Mouse (Mus musculus): ENCODE results near the gene Primpol. TPM values are rescaled to one million over a fixed set of nuclear protein-coding genes. Genes with fewer than 3 reads are reported as not detected.
A peak's percentile ranks its signal among the peaks of the same experiment; 100 is the strongest.

The Primpol gene
- total RNA-seq (2022) = 1 to 10 TPM; 4.5 to 6.3 (median 5.2) TPM

- DNase-seq (ENCODE audit: low spot score in 2 of 2) = peak; percentile 86 to 92
Measured at GRCm38 (mm10) chr8:46616879-46617689, at the start of gene Primpol, which contains the start of gene Casp3. Gene Primpol, minus strand, starts transcription at chr8:46617212. Gene Casp3, plus strand, starts transcription at chr8:46617291.

GRCm38 (mm10) chr8:46655919-46656318, 38.9 kb upstream of the Primpol start:
- no peak for DNase-seq (ENCODE audit: low spot score in 2 of 2)

DNA sequence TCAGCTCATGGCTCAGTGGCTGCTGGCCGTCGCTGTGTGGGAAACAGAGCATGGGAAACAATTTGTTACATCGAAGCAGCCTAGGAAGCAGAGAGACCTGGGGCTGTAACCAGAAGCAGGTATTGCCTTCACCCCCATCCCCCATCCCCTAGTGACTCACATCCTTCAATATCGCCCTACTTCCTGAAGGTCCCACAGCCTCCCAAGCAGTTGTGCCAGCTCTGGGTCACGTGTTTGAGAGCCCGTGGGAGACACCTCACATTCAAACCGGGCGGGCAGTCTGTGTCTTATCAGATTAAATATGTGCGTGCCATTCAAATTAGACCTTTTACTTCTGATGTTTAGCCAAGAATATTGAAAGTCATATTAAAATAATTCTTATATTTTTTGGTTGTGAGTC, 34.9 kb upstream of the Primpol start:
- DNase-seq (ENCODE audit: low spot score in 2 of 2) = no peak

DNA sequence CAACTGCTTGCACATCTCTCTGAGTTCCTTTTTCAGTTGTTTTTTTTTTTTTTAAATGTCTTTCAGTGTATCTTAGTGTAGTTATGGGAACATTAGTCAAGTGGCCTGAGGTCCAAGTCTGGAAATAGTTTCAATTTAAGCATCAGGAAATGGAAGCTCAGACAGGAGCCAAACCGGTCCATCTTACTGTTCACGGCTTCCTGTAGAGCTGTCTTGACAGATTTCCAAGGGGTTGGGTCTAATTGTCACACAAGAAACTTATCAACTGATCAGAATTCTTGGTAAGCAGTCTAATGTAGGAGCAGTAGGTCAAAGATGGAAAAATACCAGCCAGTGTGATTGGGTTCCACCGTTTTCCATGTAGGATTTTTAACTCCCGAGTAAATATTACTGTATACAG, 31.4 kb upstream of the Primpol start:
- no peak for DNase-seq (ENCODE audit: low spot score in 2 of 2)

DNA sequence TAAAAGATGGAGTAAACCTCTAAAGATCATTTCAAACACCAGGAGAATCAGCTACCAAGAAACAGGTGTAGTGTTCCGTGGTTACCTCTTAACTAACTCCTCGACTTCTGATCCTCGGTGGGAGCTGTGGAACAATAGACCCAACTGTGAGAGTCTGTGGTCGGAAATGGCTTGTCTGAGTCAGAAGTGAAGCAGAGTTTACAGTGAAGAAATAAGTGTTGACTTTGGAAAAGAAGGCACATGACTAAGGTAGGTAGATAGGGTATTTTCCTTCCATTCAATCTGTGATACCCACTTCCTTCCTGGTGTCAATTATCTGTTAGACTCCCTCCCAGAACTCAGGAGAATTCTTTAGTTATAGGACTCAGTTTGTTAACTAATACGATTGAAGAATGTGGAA, 24.3 kb upstream of the Primpol start:
- no peak for DNase-seq (ENCODE audit: low spot score in 2 of 2)

DNA sequence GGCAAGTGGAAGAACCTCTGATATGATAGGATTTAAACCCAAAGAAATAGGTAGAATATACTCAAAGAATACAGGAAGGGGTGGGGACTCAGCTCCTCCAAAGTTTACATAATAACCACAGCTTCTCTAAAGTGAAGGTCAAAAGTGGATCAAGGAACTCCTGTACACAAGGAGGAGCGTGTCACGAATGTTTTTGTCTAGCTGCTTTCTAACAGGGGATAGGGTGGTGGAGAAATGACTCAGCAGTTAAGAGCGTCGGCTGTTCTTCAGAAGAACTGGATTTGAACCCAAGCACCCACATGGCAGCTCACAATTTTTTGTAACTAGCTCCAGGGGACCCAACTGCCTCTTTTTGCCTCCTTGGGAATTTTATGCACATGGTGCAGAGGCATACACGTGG, 22.8 kb upstream of the Primpol start:
- DNase-seq (ENCODE audit: low spot score in 2 of 2) = no peak

DNA sequence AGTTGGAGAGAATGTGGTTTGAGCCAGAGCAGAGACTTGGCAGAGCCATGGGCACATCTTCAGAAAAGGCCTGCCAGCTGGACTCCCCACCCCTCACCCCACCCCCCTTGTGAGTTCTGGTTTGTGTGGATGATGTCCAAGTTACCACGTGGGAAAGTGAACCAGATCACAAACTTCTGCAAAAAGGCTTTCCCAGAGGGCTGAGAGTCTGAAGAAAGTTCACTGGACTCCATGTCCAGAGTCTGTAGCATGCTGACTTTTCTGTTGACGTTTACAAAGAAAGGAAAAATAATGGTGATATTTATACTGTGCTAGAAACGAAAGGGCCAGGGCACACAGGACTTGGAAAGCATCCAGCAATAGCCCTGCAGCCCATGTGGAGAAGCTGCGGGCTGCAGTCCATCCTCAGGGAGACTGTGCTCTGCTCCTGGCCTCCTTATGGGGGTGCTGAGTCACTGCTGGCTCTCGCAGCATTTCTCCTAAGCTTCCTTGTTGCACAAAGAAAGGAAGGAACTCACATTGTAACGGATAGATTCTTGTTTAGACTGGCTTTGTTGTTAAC, 22.1 kb upstream of the Primpol start:
- DNase-seq (ENCODE audit: low spot score in 2 of 2) = no peak

GRCm38 (mm10) chr8:46630932-46631331, 13.9 kb upstream of the Primpol start:
- no peak for DNase-seq (ENCODE audit: low spot score in 2 of 2)

DNA sequence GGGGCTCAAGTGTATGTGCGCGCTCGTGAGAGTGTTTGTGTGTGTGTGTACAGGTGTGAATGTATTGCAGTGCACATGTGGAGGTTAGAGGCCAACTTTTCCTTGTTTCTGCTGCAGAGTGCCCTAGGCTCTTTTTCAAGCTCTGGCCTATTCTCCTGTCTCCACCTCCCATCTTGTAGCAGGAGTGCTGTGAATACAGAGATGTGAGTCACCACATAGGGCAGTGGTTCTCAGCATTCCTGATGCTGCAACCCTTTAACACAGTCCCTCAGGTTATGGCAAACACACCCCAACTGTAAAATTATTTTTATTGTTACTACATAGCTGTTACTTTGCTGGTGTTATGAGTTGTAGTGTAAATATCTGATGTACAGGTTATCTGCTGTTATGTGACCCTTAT, 13.4 kb upstream of the Primpol start:
- DNase-seq (ENCODE audit: low spot score in 2 of 2) = no peak

- DNase-seq (ENCODE audit: low spot score in 2 of 2) = no peak
Measured at GRCm38 (mm10) chr8:46628645-46629044, 11.6 kb upstream of the Primpol start.

DNA sequence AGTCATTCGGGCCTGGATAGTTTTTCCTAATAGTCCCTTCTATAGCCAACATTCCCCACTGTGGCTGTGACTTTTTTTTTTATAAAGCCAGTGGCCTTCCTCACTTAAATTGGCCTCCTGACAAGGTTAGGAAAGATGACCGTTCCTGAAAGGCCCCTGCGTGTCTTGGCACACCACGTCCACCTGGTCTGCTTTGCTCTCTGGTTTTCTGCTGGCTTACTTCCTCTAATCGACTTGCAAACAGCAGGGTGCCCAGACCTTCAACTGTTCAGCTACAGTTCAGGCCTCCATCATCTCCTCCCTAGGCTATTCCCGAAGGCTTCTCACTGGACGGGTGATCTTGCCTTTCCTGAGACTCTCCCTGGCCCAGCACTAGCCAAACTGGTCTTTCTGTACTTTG, 10.9 kb upstream of the Primpol start:
- no peak for DNase-seq (ENCODE audit: low spot score in 2 of 2)

DNA sequence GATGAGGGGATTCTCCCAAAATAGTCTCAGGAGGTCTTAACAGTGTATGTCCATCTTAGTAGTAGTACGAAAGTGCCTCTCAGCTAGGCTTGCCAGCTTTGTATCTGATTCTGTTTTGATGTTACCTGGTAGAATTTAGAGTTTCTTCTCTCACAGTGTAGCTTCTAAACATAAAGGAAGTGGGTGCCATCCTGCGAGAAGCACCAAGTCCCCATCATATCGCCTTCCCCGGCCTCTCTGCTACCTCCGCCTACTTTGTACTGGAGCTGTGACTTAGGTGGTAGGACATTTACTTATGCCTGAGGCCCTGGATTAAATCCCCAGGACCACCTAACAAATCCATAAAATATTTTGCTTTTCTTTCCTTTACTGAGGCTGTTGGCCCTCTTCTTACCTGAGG, 9.6 kb upstream of the Primpol start:
- no peak for DNase-seq (ENCODE audit: low spot score in 2 of 2)

GRCm38 (mm10) chr8:46625166-46625565, 8.2 kb upstream of the Primpol start:
- no peak for DNase-seq (ENCODE audit: low spot score in 2 of 2)

GRCm38 (mm10) chr8:46622446-46623270, 5.6 kb upstream of the Primpol start:
- no peak for DNase-seq (ENCODE audit: low spot score in 2 of 2)

GRCm38 (mm10) chr8:46618639-46619320, 1.8 kb upstream of the Primpol start:
- DNase-seq (ENCODE audit: low spot score in 2 of 2) = no peak

GRCm38 (mm10) chr8:46617690-46618620, 943 bp upstream of the Primpol start:
- no peak for DNase-seq (ENCODE audit: low spot score in 2 of 2)

DNA sequence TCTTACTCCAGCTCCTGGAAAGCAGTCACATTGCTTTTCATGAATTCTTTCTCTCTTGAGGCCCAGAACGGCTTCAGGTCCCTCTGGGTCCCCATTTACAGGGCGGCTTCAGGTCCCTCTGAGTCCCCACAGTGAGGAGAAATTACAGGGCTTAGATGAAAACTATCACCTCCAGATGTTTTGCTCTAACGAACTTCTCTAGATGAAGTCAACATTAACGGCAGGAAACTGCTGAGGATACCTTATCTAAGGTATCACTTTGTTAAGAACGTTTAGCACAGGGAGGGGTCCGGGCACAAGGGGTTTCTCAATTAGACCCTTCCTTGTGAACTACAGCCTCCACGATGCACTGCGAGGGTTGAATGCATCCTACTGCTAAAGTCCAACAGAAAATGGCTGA, 1.1 kb downstream of the Primpol start:
- DNase-seq (ENCODE audit: low spot score in 2 of 2) = no peak

GRCm38 (mm10) chr8:46613377-46613776, 3.6 kb downstream of the Primpol start:
- no peak for DNase-seq (ENCODE audit: low spot score in 2 of 2)

DNA sequence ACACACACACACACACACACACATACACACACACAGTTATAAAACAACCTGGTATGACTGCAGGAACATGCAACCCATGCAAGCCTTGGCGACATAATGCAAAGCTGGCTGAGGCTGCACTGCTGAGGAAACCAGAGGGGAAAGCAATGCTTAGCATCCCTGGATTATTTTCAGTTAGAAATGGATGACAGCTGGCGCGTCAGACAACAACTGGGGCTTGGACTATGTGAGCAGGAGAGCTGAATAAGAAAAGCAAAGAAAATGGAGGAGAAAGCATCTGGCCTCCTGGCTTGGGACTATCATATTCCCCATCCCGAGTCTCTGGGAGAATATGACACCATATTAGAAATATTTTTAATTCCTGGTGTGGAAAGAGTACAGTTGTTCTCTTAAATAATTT, 4.1 kb downstream of the Primpol start:
- no peak for DNase-seq (ENCODE audit: low spot score in 2 of 2)

DNA sequence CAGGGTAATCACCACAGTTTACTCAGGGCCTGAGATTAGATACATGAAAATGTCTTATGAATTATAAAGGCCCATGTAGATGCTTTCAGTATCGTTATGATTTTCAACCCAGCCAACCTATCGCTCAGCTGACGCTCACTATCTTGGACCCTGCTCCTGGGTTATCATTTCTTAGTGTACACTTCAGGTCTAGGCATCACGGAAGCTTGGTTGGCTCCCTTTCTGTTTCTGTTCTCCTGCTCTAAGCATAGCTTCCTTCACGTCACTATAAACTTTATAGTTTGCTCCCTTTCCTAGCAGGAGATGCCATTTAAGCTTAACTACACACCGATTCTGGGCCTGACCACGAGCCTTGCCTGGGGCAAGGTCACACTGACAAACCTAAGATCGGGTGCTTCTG, 5.5 kb downstream of the Primpol start:
- DNase-seq (ENCODE audit: low spot score in 2 of 2) = no peak

GRCm38 (mm10) chr8:46606930-46607329, 10.1 kb downstream of the Primpol start:
- no peak for DNase-seq (ENCODE audit: low spot score in 2 of 2)

Data from left cerebral cortex, adult 8-10 months (tissue).